Mouse (Mus musculus) induced T-regulatory cell, adult 2 months (primary cell): ENCODE results near the gene Clpsl2.
"Not testable (repeated sequence)": the region's sequence is repeated elsewhere in the genome, so short reads cannot be mapped to it uniquely, and the experiment has no call there.

Source experiments
- DNase-seq: peaks from one replicate; pipeline ENCODE4 v3.0.0-alpha.2; 2012; ENCODE audit warnings: low read depth

The Clpsl2 gene

DNA sequence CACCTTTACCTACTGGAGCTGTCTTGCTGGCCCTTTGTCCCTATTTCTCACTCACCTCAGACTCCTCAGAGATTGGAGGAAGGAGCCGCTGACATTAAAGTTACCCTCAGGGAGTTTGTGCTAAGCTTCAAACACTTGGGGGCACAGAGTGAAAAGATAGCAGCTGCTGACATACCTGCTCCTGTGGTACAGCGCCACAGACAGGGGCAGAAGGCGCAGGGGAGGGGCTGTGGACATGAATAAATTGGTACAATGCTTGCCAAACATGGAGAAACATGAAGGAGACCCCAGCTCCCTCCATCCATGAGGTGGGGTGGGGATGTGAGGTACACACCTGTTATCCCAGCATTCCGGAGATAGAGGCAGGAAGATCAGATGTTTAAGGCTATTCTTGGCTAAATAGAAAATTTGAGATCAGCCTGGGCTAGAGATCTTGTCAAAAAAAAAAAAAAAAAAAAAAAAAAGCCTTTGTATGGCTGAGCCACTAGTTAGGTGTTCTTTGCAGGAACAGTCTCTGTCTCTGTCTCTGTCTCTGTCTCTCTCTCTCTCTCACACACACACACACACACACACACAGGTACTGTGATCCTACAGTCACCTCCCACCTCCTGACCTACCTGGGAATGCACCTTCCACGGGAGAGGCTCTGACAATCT is 28.0 kb upstream of the Clpsl2 start:
- DNase-seq: peak; percentile 41

DNA sequence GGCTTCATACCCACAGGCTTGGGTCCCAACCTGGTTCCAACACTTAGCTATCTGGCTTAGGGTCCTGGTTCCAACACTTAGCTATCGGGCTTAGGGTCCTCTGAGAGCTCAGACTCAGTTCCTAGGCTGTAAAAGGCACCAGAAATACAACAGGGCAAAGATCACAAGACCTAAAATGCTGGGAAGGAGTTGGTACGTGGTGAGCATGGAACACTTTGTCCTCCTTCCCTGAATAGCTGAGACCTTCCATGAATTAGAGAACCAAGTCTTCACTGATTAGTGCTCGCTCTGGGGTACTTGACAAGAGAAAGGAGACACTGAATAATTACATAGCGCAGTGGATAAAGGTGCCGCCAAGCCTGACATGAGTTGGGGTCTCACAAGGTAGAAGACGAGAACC is 27.3 kb upstream of the Clpsl2 start:
- DNase-seq: no peak

DNA sequence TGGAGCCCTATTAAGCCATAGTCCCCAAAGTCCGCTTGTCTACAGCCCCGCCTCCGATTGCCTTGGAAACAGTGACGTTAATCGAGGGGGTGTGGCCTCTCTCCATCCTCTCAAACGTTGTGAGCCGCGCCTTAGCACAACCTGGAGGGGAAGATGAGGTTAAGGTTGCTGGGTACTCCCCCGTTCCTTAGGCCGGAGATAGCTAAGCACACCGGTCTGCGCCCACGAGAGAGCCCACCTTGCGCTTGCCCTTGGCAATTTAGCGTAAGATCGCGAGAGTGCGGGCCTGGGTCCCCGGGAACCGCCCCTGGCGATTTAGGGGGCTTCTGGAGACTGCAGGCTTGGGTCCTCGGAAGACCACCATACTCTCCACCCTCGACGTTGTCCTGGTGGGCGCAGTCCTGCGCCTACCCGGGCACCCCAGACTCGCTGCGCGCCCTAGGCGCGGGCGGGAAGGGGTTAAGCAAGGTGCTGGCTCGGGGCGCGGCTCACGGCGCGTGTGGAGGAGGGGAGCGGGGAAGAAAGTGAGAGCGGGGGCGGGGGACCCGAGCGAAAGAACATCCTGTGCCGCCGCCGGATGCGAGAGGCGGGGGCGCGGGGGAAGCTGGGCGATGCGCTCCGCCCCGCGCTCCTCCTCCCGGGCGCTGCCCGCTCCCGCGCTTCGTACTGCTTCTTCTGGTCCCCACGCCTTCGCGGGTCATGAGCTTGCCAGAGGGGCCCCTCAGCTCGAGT is 26.4 kb upstream of the Clpsl2 start:
- DNase-seq: peak; percentile 98

DNA sequence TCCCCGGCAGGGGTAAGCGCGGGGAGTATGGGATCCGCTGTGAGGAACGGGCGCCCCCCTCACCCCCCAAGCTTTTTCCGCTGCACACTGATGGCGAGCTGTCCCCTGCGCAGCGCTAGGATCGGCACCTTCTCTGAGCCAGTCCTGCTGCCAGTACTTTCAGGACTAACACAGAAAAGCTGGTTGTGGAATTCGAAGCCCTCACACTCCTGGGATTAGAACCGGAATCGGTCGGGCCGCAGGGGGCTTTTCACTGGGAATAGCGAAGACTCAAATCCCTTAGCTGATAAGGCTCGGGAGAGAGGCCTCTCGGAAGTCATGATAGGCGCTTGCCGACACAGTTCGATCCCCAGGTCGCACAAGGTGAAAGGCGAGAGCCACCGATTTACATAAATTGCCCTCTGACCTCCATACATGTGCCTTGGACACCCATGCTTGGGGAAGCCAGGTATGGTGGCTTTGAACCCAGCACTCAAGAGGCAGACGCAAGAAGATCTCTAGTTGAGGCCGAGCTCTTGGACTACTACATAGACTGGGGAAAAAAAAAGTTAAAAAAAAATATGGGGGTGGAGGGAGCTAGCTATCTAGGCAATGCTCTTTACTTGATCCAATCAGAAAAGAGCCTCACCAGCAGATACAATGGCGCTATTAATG is 25.7 kb upstream of the Clpsl2 start:
- peak; percentile 74 for DNase-seq

DNA sequence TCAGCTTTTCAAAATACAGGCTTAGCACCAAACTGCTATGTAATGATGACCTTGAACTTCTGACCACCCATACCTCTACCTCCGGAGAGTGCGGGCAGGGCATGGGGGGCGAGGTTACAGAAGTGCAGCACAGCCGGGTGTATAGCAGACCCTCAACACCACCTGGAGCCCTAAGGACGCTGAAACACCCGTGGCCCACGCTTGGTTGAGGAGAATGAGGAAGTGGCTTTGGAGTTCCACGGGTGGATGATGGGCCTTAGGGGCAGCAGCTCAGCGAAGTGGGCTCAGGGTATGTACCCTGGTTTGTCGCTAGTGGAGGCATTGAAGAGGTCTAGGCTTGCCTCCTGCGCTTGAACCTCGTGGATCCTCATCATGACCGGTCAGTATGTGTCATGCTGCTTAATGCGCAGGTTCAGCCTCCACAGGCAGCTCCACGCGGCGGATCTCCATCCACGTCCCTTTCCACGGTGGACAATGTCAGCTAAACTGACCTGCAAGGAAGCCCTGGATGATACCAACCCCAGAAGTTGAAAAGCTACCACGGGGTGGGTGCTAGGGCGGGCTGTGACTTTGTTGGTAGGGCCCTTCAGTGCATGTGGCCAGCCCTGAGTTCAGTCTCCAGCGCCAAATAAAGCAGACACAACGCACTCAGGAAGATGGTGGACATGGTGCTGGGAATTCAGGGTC is 25.1 kb upstream of the Clpsl2 start:
- DNase-seq: no peak

DNA sequence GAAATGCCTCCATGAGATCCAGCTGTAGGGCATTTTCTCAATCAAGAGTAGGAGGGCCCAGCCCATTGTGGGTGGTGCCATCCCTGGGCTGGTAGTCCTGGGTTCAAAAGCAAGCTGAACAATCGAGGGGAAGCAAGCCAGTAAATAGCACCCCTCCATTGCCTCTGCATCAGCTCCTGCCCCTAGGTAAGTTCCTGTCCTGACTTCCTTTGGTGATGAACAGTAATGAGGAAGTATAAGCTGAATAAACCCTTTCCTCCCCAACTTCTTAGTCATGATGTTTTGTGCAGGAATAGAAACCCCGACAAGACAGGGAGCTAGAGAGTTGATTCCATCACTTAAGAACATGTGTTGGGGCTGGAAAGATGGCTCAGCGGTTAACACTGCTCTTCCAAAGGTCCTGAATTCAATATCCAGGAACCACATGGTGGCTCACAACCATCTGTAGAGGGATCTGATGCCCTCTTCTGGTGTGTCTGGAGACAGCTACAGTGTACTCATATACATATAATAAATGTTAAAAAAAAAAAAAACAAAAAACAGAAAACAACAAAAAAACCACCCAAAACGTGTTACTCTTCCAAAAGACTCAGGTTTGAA is 24.3 kb upstream of the Clpsl2 start:
- peak; percentile 43 for DNase-seq

DNA sequence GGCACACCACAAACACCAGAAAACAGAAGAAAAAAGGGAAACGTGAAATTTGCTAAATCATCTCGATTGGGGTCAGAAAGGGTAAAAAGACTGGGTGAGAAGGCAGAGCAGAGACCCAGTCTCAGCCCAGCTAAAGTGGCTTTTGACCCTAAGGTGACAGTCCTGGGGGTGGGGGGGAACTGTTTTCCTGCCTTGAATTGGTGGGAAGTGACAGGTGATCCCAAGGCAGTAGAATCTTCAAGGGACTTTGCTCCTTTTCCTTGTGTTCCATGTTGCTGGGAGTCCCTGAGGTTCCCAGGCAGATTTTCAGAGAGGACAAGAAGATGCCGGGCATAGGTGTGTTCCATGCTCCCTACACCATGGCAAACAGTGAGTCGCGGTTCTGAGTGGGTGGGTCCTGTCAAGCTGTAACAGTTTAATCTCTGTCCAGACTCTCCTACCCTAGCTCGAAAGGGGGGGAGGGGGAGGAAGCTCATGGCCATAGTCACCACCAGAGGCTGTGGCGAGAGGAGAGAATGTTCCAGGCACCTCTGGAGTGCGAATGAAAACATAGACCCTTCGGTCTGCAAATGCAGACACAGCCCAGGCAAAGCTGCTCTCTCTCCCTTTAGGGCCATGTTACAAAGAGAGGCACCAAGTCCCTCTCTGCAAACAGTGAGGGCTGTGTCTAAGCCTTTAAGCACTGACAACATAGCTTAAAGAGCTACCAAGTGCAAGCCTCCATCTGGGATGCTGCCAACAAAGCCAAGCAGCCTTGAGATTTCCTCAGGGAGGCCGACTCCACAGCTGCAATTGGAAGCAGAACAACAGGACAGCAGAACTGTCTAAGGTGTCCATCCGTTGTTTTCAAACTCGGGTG is 21.8 kb upstream of the Clpsl2 start:
- no peak for DNase-seq

DNA sequence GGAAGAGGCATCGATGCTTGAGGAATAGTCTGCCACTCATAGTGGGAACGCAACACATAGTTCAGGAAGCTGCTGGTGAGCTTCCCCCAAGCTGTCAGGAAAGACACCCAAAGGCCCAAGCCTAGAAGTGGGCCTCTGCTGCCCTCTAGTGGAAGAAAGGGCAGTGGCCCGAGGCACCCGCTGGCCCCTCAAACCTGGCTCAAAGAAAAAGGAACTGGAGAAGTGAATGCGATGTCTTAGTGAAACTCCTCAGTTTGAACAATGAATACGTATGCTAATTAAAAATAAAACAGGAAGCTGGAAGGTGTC is 21.2 kb upstream of the Clpsl2 start:
- peak; percentile 91 for DNase-seq

DNA sequence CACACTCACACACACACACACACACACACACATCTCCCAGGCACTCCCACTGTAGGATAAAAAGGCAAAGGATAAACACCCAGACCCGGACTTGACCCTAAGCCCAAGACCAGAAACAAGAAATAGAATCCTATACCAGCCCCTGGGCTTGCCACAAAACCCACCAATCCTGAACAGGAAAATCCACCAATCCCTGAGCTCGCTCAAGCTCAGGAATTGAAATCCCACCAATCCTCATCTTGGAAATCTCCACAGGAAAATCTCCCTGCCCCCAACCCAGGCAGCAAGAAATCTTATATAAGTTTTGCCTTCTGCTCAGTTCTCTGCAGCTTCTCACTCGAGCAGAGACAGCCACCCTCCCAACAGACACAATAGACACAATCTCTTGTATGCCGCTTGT is 20.1 kb upstream of the Clpsl2 start:
- DNase-seq: no peak

DNA sequence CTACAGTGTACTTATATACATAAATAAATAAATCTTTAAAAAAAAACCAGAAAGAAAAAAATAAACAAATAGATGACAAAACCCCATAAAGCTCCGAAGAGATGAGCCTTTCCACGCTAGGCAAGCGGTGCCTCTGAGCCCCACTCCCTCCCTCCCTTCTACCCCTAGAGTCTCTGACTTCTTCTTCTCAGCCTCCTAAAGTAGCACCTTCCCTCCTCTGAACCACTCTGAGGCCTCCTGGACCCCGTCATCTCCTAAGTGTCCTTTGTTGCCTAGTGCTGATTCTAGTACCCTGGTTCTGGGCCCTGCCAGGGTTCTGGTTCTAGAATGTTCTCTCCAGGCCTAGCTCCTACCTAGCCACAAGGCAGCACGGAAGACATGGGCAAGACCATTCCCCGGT is 18.7 kb upstream of the Clpsl2 start, which contains the start of gene Armc12:
TSS of gene Armc12 (plus strand) at position 301 of the 400 bp plus-strand sequence.
- DNase-seq: no peak

DNA sequence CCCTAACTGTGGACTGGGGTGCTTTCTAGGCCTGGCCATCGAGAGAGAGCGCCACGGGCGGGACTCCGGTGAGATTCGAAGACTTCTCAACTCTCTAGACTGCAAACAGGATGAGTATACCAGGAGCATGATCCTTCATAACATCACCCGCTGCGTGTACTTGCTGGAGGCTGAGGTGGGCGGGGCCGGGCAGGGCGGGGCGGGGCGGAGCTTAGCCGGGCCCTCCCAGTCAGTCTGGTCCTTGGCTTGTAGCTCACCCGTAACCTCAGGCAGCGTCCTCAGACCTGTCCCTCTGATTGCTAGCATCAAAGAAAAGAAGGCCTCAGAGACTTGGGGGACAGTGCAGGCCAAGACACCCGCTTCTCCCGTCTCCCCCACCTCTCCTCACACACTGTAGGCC is 17.3 kb upstream of the Clpsl2 start:
- DNase-seq: peak; percentile 34

DNA sequence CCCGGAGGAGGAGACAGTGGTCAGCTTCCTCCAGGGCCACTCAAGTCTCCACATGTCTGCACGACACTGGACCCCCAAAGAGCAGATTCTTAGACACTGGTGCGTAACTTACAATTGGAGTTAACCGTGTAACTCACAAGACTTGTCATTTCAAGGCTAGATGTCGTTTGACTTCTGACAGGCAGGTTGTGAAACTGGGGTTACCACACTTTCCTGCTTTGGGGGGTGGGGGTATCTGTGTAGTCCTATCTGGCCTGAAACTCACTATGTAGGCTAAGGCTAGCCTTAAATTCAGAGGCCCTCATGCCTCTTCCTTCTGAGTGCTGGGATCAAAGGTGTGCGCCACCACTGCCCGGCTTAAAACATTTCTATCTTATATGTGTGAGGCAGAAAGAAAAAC is 16.7 kb upstream of the Clpsl2 start:
- DNase-seq: no peak

DNA sequence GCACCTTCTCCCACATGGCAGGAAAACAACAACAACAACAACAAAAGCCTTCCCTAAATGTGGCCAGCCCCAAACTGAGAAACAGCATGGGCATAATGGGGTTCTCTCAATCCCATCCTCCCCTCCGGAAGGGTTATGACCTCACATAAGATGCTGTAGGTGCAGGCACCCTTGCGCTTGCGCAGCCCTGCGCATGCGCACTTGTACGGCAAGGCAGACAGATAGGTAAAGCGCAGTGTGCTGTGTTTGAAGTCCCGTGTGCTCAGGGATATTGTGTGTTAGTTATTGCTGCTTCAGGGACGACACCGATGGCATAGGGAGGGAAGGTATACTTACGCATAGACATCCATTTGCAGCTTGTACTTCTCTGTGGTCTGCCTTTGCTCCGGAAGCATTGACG is 15.9 kb upstream of the Clpsl2 start:
- no peak for DNase-seq

DNA sequence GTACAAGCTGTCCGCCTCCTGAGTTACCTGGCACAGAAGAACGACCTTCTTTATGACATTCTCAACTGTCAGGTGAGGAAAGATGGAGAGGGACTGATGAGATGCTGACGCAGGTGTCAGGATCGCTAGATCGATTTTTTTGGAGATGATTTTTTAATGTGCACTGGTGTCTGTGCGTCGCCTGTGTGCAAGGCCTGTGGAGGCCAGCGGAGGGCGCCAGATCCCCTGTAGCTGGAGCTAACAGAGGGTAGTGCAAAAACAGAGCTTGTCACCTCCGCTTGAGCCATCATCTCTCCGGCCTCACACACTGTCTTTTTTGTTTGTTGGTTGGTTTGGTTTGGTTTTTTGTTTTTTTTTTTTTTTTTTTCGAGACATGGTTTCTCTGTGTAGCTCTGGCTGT is 11.3 kb upstream of the Clpsl2 start:
- DNase-seq: peak; percentile 25

DNA sequence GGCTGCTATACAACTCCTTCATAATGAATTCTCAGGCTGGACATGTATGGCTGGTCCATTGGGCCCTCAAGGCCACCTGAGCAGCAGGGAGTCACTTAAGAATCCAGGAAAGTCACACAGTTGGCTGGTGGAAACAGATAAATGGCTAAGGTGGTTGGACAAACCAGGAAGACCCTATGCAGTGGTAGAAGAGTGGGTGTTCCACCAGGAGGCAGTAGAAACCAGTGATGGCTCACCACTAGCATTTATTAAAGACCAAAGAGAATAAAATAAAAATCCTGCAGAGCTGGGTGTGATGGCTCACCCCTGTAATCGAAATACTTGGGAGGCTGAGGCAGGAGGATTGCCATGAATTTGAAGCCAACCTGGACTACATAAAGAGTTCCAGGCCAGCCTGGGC is 2.3 kb upstream of the Clpsl2 start:
- no peak for DNase-seq

DNA sequence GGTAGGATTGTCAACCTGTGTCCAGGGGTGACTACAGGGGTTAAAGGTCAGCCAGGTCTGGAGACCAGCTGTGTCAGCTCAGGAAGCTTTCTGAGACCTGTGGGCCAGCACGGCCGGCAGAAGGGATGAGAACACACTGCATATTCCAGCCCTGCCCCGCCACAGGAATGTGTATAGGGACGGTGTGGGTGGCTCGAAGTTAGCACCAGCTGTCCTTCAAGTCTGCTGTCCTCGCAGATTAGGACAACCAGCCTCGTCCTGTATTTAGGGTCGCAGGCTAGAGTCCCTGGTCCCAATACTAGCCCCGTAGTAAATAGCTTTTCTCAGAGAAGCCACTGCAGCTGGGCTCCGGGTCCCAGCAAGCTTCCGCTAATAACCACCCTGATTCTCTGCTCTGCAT is 661 bp upstream of the Clpsl2 start:
- DNase-seq: no peak

DNA sequence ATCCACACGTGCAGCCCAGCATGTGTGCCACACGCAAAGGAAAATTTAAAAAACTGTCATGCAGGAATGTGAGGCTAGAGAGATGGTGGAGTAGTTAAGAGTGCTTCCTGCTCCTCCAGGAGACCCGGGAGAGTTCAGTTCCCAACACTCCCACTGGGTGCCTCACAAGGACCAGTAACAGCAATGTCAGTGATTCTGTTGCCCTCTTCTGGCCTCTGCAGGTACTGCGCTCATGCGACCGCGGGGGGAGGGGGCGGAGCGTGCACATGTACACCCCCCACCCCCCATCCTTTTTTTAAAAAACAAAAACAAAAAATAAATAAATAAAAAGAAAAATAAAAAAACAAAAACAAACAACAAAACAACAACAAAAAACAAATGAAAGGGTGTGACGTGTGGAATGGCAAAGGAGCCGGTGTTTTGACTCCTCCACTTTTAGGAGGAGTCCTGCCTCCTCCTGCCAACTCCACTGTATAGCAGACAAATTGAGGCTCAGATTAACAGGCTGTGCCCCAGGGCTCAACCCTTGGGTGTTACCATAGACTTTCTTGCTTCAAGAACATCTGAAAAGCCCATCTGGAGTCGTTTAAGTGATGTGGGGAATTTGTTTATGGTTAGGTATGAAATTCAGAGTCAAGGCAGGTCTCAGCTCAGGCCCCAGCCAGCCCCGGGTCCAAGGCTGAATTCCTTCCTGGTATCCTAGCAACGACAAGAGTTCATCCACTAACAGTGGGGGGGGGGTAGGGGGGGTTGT is 4.0 kb downstream of the Clpsl2 start:
- DNase-seq: peak; percentile 79

DNA sequence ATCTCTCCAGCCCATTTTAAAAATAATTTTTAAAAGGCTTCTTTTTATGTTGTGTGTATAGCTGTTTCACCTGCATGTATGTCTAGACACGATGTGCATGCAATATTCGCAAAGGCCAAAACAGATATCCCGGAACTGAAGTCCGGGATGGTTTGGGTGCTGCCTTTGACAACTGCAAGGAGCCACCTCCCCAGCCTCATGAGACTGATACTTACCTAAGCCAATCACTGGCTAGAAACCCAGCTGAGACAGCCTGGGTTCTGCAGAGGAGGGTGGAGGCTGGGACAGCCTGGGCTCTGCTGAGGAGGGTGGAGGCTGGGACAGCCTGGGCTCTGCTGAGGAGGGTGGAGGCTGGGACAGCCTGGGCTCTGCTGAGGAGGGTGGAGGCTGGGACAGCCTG is 4.8 kb downstream of the Clpsl2 start:
- not testable (repeated sequence) for DNase-seq

DNA sequence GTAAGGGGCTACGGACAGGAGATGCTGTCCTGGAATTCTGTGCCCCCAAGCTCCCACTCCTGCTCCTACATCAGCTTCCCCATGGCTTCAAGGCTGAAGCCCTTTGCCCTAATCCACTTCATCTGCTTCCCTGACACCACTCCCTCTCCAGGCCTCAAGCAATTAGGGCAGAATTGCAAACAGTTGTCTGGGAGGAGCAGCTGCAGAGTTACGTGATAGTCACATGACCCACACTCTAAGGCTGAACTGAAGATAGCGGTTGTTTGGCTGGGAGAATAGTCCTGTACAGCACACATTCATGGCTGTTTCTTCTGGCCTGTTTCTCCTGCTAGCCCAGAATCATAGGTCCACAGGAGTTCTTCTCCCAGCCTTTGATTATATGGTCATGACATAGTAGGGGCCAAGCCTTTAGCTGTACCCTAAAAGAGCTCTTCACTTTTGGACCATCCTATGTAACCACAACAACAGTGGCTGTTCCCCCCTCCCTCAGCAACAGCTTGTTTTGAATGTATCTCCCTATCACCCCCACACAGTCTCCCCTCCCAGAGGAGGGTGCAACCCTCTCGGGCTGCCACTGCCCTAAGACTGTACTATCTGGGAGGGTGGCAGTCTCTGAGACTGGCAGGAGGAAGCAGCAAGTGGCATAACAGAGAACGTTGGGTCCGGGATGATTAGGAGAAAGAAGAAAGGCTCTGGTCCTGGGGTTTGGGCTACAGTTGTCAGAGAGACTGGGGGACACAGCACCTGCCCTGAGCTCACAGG is 7.6 kb downstream of the Clpsl2 start:
- no peak for DNase-seq

DNA sequence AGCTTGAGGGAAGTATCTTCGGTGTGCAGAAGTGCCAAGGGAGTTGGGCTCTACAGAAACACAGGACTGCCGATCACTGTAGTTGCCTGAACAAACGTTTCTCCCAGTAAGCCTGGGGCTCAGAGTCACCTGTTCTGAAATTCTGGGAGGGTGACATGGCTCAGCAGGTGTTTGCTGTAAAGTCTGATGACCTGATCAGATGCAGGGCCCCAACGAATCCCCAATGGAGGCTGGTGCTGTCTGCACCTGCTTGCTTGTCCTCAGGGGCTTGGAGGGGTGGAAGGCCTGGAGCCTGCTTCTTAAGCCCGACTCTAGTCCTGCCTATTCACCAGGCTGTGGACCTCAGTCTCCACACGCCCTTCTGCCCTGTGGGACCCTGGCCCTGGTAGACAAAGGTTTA is 8.6 kb downstream of the Clpsl2 start:
- no peak for DNase-seq
